Mouse (Mus musculus) olfactory bulb, adult 2 months (tissue): ENCODE measurements around the gene Prkar2b.

Experiments used
- CTCF ChIP-seq: fragments of 200-500 bp; IDR thresholded peaks from 2 replicates; pipeline ENCODE4 v1.5.1; 2012; ENCODE audit warnings: low read depth, mild to moderate bottlenecking, low read length, moderate library complexity; ENCODE audit not compliant: insufficient read depth
- POLR2A ChIP-seq: fragments of 200-500 bp; IDR thresholded peaks from 2 replicates; pipeline ENCODE4 v1.6.1; 2012; ENCODE audit warnings: mild to moderate bottlenecking, low read depth, low read length, moderate library complexity; ENCODE audit not compliant: insufficient read depth

GRCm38 (mm10) chr12:31936657-31937300 lies 124.3 kb downstream of the Prkar2b start:
- TF ChIP-seq CTCF (no peak), POLR2A (no peak)
